Mouse (Mus musculus) liver, adult 2 months (tissue): ENCODE measurements around the gene Lrrc45.

Experiments
- CTCF ChIP-seq: fragments of 200-500 bp; IDR thresholded peaks from 2 replicates; pipeline ENCODE4 v1.5.1; 2011; ENCODE audit warnings: low read depth, low read length, control low read depth
- POLR2A ChIP-seq: fragments of 200-500 bp; IDR thresholded peaks from 2 replicates; pipeline ENCODE4 v1.6.1; 2011; ENCODE audit warnings: low read length, control low read depth; ENCODE audit not compliant: insufficient read depth; ENCODE audit errors: extremely low read depth

GRCm38 (mm10) chr11:120727169-120727527, 13.4 kb downstream of the Lrrc45 start, which contains the start of gene Dcxr:
- peak; percentile 95 for TF ChIP-seq POLR2A
- peak; percentile 62 for TF ChIP-seq CTCF
